Mouse (Mus musculus): ENCODE results near the gene Myo18b.
A peak's percentile ranks its signal among the peaks of the same experiment; 100 is the strongest.

Myo18b gene

GRCm38 (mm10) chr5:112791792-112792780 is 104.1 kb downstream of the Myo18b start:
- no peak for DNase-seq

DNA sequence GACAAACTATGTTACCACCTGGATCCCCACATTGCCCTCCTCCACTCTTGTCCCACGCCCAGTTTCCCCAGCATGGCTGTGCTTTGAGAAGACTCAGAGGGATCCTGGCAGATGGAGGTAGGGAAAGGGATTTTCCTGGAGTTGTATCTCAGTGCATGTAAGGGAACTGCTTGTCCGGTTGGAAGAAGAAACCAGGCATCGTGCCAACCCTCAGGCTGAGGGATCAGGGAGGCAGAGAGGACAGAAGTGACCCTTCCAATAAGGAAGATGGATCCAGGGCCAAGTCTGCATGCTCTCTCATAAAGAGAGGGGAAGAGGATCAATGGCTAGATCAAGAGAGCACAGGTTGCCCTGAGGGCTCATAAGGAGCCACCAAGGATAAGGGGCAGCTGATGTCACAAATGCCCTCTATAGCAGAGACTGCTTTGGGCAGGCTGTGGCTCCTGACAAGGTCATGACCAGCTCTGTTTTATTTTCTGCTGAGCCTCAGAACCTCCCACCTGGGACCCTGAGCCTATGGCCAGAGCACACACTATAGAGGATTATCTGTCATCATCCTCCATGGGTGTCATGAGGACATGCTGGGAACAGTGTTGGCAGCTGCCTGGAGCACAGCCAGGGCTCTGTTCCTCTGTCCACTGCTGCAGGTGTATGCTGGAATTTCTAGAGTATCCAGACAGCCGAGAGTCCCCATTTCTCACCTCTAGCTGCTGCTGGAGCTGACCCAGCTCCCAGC is 105.6 kb downstream of the Myo18b start:
- DNase-seq: no peak

DNA sequence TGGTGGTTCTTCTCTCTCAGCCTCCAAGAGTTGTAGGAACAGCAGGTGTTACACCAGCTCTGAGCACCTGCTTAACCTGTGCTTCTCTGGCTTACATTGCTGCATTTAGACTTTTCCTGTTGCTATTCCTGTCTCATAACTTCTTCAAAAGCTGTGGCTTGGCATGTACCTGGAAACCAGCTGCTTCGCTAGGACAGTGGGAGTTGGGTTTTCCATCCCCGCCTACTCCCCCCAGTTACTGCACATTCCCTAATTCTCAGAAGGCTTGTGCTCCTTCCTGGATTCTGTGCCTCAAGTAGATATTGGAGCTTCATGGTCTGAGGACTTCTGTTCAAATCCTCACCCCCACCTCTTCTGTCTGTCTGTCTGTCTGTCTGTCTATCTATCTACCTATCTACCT is 107.7 kb downstream of the Myo18b start:
- DNase-seq: no peak

- no peak for DNase-seq
Observed at GRCm38 (mm10) chr5:112786788-112787187, 109.4 kb downstream of the Myo18b start.

DNA sequence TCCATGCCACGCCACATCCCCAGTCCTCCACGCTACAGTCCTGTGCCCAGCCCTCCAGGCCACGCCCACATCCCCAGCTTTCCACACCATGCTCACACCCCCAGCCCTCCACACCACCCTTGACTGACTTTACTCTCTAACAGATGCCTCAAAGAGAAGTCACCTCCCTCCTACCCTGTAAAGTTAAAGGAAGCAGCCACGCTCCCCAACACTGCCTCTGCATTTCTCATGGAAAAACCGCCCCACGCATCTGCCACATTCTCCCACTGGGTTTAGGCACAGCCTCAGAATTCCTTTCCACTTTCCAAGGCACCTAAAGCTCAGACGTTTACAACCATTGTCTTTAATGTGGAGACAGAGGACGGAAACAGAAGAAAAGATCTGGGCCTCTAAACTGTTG is 110.1 kb downstream of the Myo18b start:
- no peak for DNase-seq

- DNase-seq: no peak
Observed at GRCm38 (mm10) chr5:112781719-112782118, 114.4 kb downstream of the Myo18b start.

DNA sequence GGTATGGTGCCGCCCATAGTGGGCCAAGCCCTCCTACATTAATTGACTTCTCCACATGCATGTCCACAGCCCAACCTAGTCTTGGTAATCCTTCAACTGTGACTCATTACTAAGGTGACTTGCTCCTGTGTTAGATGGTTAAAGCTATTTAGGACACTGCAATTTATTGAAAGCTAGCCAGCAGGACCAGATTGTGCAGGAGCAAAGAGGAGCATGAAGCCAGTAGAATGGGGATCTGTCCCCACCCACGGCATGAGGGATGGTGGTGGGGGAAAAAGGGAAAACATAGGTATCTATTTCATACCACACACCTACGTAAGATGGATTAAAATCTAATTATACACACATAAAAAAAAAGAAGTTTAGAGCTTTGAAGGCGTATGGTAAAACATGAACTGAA is 114.9 kb downstream of the Myo18b start:
- peak; percentile 45 for DNase-seq

DNA sequence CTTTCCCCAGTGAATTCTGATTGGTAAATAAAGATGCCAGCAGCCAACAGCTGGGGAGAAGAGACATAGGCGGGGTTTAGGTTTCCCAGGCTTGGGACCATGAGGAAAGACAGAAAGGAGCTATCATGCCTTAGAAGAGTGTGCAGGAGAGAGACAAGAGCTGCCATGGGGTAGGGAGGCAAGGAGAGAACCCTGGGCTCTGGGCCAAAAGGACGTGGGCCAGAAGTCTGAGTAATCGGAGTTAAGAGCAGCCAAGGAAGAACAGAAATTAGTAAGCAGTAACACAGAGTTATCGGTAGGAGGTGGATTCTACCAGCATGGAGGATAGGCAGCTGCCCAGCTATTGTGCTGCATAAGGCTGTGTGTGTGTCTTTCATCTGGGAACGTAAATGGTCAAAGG is 115.8 kb downstream of the Myo18b start:
- peak; percentile 60 for DNase-seq

- no peak for DNase-seq
Observed at GRCm38 (mm10) chr5:112776781-112777405, 119.3 kb downstream of the Myo18b start.

DNA sequence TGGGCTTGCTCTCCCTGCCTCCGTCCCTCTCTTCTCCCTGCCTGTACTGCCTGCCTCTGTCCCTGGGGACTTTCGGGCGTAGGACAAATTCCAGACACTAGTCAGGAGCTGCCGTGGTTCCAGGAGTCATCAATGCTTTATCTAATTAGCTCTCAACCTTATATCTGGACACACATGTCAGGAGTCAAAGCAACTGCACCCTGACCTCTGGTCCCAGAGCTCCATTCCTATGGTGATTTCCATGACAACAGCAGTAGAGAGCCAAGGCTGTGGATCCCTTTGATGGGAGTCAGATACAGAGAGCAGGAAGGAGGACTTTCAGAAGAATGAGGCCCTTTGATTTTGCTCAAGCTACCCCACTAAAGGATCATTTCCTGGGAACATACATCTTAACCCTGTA is 122.7 kb downstream of the Myo18b start:
- no peak for DNase-seq

DNA sequence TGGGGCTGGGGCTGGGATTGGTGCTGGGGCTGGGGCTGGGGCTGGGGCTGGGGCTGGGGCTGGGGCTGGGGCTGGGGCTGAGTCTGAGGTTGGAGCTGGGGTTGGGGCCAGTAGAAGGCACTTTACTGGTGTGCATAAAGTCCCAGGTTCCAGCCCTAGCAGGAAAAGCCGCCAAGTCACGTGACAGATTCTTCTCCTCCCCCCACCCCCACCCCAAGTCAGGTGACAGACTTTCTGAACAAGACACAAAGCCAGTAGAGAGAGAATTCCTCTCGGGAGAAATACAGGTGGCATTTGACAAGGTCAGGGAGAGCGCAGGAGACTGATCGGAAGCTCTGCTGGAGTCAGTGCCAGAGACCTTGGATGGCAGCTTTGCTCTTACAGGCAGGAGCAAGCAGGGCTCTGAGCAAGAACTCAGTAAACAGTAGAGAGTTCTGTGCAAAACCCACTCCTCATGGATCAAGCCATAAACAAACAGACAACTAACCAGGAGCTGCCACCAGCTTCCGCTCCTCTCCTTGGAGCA is 124.7 kb downstream of the Myo18b start:
- DNase-seq: no peak

DNA sequence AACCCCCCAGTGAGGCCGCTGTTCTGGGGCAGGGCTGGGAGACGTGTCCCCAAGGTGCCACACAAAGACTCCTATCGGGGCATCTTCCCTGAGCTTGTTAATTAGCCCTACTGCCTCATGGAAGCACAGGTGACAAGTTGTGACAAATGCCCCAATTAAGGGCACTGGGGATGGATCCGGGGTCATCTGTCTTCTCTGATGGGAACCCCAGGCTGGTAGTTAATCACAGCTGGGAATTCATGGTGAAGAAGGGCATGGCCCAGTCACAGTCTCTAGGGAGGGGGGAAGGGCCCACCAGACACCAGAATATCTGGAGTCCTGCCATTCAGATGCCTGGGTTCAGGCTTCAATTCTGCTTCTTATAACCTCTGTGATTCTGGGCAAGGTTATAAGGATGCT is 126.4 kb downstream of the Myo18b start:
- no peak for DNase-seq

DNA sequence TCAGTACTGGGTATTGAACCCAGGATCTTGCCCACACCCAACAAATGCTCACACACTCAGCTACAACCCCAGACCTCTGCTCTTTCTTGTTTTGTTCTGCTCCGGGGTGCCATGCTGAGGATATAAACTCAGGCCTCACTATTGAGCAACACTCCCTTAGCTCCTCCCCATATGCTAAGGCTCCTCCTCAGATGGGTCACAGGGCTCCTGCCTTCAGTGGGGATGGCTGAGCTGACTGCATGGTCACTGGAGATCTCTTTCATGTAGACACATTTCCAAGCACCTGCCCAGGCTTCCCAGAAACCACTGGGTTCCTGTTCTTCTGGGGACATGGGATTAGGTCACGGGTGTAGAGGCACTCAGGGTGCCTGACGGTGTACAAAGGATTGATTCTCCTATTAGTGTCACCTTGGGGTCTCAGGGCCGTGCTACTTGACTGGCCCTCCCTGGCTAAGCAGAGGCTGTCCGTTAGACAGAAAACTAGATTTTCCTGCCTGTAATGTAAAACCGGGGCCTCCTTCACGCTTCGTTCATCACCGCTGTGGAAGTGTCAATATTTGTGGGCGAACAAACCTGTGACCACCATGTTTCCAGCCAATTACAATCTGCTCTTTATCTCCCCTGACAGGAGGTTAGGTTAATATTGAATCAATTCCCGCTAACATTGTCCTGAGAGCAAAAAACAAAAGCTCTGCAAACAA is 127.0 kb downstream of the Myo18b start:
- no peak for DNase-seq

- DNase-seq: no peak
Observed at GRCm38 (mm10) chr5:112768556-112768955, 127.6 kb downstream of the Myo18b start.

GRCm38 (mm10) chr5:112761415-112762075 is 134.6 kb downstream of the Myo18b start:
- DNase-seq: no peak

DNA sequence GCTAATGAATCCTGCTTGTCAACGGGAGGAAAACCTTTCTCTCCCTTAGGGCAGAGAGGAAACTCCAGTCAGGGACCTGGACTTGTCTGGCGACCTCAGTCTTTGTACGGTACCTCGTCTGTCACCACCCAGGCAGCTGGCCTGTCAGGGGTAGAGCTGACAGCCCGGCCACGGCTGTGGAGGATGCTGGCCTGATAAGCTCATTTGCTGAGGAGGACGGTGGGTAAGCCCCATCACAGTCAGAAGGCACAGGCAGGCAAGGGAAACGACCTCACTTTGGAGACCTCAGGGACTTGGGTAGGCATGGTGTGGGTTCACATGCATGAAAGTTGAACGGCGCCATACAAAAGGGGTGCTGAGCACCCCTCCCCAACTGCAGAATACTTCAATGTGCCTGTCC is 140.6 kb downstream of the Myo18b start:
- no peak for DNase-seq

GRCm38 (mm10) chr5:112749634-112750033 is 146.5 kb downstream of the Myo18b start:
- DNase-seq: no peak

DNA sequence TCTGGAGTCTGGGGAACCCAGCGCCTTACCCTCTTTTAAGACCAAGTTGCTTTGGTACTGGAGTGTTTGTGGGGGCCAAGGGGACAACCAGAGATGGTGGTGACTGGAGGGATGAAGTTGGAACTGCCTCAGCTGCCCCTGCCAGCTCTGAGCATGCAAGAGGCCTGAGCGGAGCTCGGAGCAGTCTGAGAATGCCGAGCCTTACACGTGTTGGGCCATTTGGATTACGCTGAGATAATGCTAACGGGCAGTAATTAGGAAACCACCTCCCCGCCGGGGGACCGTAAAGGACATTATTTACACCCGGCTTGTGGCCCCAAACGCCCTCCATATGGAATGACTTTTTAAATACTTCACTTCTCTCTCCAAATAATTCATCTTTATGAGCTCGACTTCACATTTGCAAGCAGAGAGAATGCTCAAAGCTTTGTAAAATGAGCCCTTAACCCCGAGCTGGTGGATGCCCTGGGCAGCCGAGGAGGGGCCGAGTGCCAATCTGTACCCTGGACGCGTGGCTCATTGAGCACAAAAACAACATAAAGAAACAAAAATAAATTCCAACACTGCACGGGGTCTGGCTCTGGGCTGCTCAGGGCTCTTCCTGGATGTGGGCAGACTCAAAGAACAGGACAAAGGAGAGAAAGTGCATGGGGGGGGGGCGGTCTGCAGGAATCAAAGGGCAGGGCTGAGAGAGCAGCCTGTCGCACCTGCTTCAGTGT is 148.0 kb downstream of the Myo18b start:
- DNase-seq: no peak

GRCm38 (mm10) chr5:112747306-112747930 is 148.7 kb downstream of the Myo18b start:
- no peak for DNase-seq

GRCm38 (mm10) chr5:112745176-112745575 is 151.0 kb downstream of the Myo18b start:
- peak; percentile 13 for DNase-seq

DNA sequence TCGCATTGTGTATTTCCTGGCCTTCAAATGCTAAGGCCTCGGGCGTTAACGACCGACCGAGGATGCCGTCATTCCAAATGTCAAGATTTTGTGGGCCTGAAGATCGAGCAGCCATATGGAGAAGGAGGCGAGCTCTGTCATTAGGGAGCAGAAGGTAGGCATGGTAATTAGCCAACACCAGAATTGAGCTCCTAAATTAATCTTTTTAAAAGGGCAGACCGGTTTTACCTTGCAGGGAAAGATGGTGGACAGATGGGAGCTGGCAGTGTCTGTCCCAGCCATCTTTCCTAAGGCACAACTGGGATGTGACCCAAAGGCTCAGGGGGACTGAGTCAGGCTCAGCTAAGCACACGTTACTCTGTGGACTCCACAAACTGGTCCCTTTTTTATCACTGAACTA is 151.6 kb downstream of the Myo18b start:
- DNase-seq: peak; percentile 68

Data from cerebellum, adult 9-10 months (tissue).